Mouse (Mus musculus) lung, embryonic 16.5 days (tissue): Measurements from ENCODE around the gene Mical2. TPM values are rescaled to one million over a fixed set of nuclear protein-coding genes. Genes with fewer than 3 reads are reported as not detected.

Experiments
- ATAC-seq: fragments of 200-750 bp; cut with Nextera tagmentation; 2 replicates; pipeline ENCODE4 v1.8.0; 2017; ENCODE audit warnings: low read depth, mild to moderate bottlenecking, moderate library complexity
- H3K27ac ChIP-seq: fragments of 300-500 bp; sonication (generic); 2 replicates; pipeline ENCODE4 v1.5.1; 2014; ENCODE audit warnings: mild to moderate bottlenecking, control low read depth, low read length
- H3K27me3 ChIP-seq: fragments of 300-500 bp; sonication (generic); 2 replicates; pipeline ENCODE4 v1.6.1; 2014; ENCODE audit warnings: low read depth, low read length, mixed read lengths; ENCODE audit not compliant: control insufficient read depth, insufficient read depth
- H3K36me3 ChIP-seq: fragments of 300-500 bp; sonication (generic); 2 replicates; pipeline ENCODE4 v1.6.1; 2014; ENCODE audit warnings: low read length; ENCODE audit not compliant: control insufficient read depth, insufficient read depth
- H3K4me1 ChIP-seq: fragments of 300-500 bp; sonication (generic); replicated peaks from 2 replicates; pipeline ENCODE4 v1.6.1; 2014; ENCODE audit warnings: low read length, mixed read lengths; ENCODE audit not compliant: control insufficient read depth, insufficient read depth
- H3K4me2 ChIP-seq: fragments of 300-500 bp; sonication (generic); 2 replicates; pipeline ENCODE4 v1.6.1; 2014; ENCODE audit warnings: low read depth, low read length, control low read depth
- H3K4me3 ChIP-seq: fragments of 300-500 bp; sonication (generic); 2 replicates; pipeline ENCODE4 v1.5.1; 2014; ENCODE audit warnings: mild to moderate bottlenecking, low read length, control low read depth
- H3K9ac ChIP-seq: fragments of 300-500 bp; sonication (generic); 2 replicates; pipeline ENCODE4 v1.6.1; 2014; ENCODE audit warnings: low read length, control low read depth
- H3K9me3 ChIP-seq: fragments of 300-500 bp; sonication (generic); 2 replicates; pipeline ENCODE4 v1.6.1; 2016; ENCODE audit warnings: low read length; ENCODE audit not compliant: control insufficient read depth
- WGBS: fragments of 180-500 bp; shearing (Covaris S2); extraction: QIAGEN DNeasy Blood & Tissue Kit; methylation state at CpG from one replicate; pipeline ENCODE4 v1.1.7; 2014; 5-methylcytosine and 5-hydroxymethylcytosine counted together
- polyA plus RNA-seq: library from polyadenylated mRNA; unstranded; fragments of >200 nt; fragmentation: Nextera tagmentation; extraction: Ambion mirVana; gene quantifications from 2 replicates; pipeline ENCODE4 v1.2.1, GENCODE M21; 2015

The Mical2 gene
- polyA plus RNA-seq, 1 experiment from 2014 or later, result 27.3 TPM

DNA sequence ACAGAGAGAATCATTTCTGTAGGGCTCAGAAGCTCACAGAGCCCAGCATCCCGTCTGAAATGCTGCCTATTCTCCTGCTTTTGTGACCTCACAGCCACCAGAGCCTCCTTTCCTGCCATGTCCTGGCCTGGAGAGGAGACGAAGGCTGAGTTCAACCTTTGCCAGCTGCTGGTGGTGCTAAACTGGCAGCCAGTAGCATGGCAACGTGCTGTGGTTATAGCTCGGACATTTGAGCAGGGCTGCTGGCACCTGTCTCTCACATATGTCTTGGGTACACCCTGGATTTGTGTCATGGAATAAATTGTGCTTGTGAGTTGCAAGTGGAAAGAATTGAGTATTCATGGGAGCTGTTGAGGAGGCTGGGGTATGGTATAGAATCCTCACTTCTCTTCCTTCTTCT, 9.8 kb downstream of the Mical2 start:
- H3K4me1 ChIP-seq, result peaks cover 25% of the 10 kb centered on the region
- H3K4me3 ChIP-seq, result no peak overlapping the region
- H3K27me3 ChIP-seq, result no peaks in the 10 kb centered on the region
- ATAC-seq, result no peak
- 76% methylated on average over 4 of the region's 4 CpGs for WGBS
- no peak overlapping the region for H3K4me2 ChIP-seq
- no peaks in the 10 kb centered on the region; the same call in 1 of the 2 replicates for H3K36me3 ChIP-seq
- H3K9me3 ChIP-seq, result no peaks in the 10 kb centered on the region
- H3K27ac ChIP-seq, result no peak overlapping the region
- H3K9ac ChIP-seq, result no peak overlapping the region

DNA sequence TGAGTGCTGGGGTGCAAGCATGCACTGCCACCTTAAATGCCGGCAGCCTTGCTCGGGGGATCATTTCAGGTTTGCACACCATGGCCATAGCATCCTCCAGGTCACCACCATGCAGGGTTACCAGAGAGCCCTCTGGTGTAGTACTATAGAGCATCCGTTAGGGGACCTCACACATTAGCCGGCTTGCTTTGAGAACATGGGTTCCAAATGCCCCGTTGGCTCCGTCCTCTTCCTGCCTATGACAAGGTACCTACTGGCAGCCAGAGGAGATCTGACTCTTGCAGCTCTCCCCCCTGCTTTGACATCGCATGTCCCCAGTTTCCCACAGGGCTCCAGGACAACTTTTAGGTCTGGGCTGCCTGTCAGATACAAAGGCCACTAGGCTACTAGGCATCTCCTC, 11.6 kb downstream of the Mical2 start:
- 0 out of 2 replicates have a peak overlapping the region, but pooled peaks have one; percentile 26 for H3K27ac ChIP-seq
- no peak for ATAC-seq
- no peak overlapping the region for H3K4me3 ChIP-seq
- 91% methylated on average over 7 of the region's 7 CpGs for WGBS
- H3K4me2 ChIP-seq, result no peak overlapping the region
- H3K4me1 ChIP-seq, result peaks cover 31% of the 10 kb centered on the region
- H3K36me3 ChIP-seq, result no peaks in the 10 kb centered on the region; the same call in 1 of the 2 replicates
- no peak overlapping the region for H3K9ac ChIP-seq
- H3K9me3 ChIP-seq, result no peaks in the 10 kb centered on the region
- H3K27me3 ChIP-seq, result no peaks in the 10 kb centered on the region

GRCm38 (mm10) chr7:112237868-112238267, 12.2 kb downstream of the Mical2 start:
- Histone ChIP-seq H3K9ac (no peak overlapping the region), H3K4me2 (no peak overlapping the region), H3K4me1 (peaks cover 30% of the 10 kb centered on the region), H3K36me3 (no peaks in the 10 kb centered on the region; the same call in 1 of the 2 replicates), H3K9me3 (no peaks in the 10 kb centered on the region), H3K27me3 (no peaks in the 10 kb centered on the region), H3K4me3 (no peak overlapping the region), H3K27ac (peak overlapping the region; percentile 26; the same call in 1 of the 2 replicates)
- peak; percentile 24 for ATAC-seq
- 33% methylated on average over 3 of the region's 3 CpGs for WGBS

DNA sequence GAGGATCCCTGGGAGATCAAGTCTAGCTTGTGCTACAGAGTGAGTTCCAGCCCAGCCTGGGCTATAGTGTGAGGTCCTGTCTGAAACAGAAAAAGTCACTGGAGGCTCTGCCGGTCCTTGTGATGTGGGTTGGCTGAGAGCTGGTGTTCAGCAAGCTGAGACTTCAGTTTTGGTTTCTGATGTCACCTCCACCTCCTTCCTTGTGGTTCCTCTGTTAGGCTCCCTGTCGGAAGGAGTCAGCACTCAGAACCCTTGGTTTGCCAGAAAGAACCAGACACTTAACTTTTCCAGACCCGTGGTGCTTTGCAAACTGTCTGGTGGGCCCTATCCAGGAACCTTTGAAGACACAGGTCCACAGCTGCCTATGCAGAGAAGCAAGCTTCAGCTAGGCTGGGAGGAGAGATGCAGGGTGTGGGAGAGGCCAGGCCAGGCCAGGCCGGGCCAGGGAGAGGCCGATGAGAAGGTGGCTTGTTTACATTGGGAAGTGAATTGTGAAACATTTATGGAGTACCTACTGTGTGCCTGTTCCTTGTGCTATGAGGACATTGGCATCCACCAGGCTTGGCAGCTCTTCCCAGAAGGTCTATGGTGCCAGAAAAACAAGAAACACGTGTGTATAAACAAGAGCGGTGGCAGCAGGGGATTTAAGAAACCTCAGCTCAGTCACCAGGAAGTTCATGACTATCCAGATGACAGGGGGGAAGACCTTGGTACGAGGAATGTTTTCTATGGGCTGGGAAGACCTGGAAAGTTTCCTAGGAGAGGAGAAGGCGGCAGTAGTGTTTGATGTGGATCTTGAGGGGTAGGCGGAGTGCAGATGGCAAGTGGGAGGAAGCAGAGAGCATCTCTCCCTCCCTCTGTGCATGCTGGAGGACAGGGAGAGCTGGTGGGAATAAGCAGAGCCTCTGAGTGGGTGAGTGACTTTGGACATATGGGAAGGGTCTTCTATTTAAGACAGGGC, 13.4 kb downstream of the Mical2 start:
- H3K27me3 ChIP-seq, result no peaks in the 10 kb centered on the region
- H3K4me1 ChIP-seq, result peaks cover 27% of the 10 kb centered on the region
- H3K9ac ChIP-seq, result peak overlapping the region; percentile 37; the same call in 1 of the 2 replicates
- WGBS, result 35% methylated on average over 10 of the region's 10 CpGs
- H3K4me3 ChIP-seq, result no peak overlapping the region
- H3K9me3 ChIP-seq, result no peaks in the 10 kb centered on the region
- H3K27ac ChIP-seq, result peak overlapping the region; percentile 60
- H3K4me2 ChIP-seq, result no peak overlapping the region
- peak; percentile 53 for ATAC-seq
- no peaks in the 10 kb centered on the region; the same call in 1 of the 2 replicates for H3K36me3 ChIP-seq

DNA sequence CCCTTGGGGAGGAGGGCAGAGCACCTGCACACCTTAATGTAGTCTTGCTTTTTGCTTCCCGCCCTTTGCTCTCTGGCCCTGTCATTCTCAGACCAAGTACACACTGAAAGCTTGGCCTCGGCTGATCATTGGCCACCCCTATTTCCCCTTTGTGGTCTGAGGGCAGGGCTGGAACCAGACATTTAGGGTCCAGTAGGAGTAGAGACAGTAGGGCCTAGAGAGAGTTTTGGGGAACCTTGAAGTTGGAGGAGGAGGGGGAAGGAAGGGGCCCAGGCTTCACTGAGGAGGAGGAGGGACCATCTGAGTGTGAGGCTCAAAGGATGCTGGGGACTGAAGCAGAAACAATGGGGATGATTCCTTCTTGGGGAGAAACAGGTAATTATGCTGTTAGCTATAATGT, 15.1 kb downstream of the Mical2 start:
- WGBS, result 73% methylated on average over 2 of the region's 2 CpGs
- H3K36me3 ChIP-seq, result no peaks in the 10 kb centered on the region
- peaks cover 41% of the 10 kb centered on the region for H3K4me1 ChIP-seq
- no peak overlapping the region for H3K4me2 ChIP-seq
- H3K4me3 ChIP-seq, result no peak overlapping the region
- H3K9me3 ChIP-seq, result no peaks in the 10 kb centered on the region
- peak overlapping the region; percentile 28 for H3K27ac ChIP-seq
- no peaks in the 10 kb centered on the region for H3K27me3 ChIP-seq
- ATAC-seq, result no peak
- no peak overlapping the region for H3K9ac ChIP-seq

DNA sequence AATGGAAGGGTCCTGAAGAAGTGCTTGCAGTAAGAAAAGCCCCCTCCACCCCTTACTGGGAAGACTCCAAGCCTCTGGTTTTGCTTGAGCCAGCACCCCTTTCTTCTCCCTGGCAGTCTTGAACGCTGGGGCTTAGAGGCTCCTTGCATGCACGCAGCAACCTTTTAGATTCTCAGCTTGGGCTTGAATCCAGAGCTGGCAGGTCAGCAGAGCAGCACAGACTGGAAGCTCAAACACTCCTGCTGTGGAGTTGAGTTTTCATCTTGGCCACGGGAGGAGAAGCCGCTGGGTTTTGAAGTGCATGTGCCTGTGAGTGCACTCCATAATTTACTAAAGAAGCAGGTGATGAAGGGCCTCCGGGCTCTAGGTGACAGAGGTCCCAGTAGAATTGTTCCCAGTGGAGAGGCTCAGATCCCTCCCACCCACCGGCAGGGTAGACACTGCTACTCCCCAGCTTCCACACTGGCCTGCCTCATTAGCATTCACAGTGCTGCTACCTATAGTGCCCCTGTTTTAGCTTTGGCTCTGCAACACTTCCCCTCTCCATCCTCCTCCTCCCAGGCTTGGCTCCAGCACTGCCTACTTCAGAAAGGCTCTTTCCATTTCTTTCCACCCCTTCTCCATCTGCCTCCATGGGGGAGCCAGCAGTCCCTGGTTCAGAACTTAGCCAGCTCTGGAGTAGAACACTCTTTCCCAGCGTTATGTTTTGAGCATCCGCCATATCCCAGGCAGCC, 15.7 kb downstream of the Mical2 start:
- 50% methylated on average over 8 of the region's 8 CpGs for WGBS
- H3K27ac ChIP-seq, result peak overlapping the region; percentile 28
- no peaks in the 10 kb centered on the region for H3K36me3 ChIP-seq
- peaks cover 46% of the 10 kb centered on the region for H3K4me1 ChIP-seq
- no peak overlapping the region for H3K4me3 ChIP-seq
- no peaks in the 10 kb centered on the region for H3K27me3 ChIP-seq
- no peak overlapping the region for H3K9ac ChIP-seq
- H3K4me2 ChIP-seq, result no peak overlapping the region
- no peaks in the 10 kb centered on the region for H3K9me3 ChIP-seq
- ATAC-seq, result peak; percentile 22; the same call in 1 of the 2 replicates

DNA sequence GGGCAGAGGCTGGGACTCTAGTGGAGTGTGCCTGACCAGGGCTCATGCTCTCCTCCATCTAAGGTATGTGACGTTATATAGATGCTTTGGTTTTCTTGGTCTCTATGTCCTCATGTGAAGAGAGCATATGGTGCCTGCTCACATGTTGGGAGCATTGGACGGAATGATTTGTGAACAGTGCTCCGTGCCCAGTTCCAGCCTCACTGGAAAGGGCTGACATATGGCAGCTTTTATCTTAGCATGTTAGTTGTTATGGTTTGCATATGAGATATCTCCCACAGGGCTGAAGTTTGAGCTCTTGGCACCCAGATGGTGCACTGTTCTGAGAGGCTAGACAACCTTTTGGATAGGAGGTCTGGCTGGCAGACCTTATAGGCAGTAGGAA, 16.3 kb downstream of the Mical2 start:
- H3K36me3 ChIP-seq, result no peaks in the 10 kb centered on the region
- no peak overlapping the region for H3K4me2 ChIP-seq
- H3K9me3 ChIP-seq, result no peaks in the 10 kb centered on the region
- no peaks in the 10 kb centered on the region for H3K27me3 ChIP-seq
- no peak overlapping the region for H3K27ac ChIP-seq
- ATAC-seq, result no peak
- H3K4me1 ChIP-seq, result peaks cover 47% of the 10 kb centered on the region
- H3K9ac ChIP-seq, result no peak overlapping the region
- H3K4me3 ChIP-seq, result no peak overlapping the region
- 91% methylated on average over 3 of the region's 3 CpGs for WGBS

DNA sequence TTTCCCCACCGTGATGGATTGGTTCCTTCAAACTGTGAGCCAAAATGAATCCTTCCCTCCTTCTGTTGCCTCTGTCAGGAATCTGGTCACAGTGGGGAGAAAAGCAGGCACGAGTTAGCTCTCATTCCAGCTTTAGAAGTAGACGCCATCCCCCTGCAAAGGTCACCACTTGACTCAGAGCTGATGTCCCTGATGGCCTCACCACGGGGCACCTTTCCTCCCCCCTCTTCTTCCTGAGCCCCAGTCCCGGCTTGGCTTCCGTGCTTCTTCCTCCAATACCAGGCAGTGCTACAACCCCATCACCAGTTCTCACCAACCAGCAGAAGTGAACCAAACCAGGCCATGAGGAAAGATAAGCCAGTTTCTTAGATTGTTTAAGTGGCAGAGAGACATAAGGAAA, 16.9 kb downstream of the Mical2 start:
- Histone ChIP-seq H3K27ac (no peak overlapping the region), H3K4me1 (peaks cover 47% of the 10 kb centered on the region), H3K4me3 (no peak overlapping the region), H3K9me3 (no peaks in the 10 kb centered on the region), H3K4me2 (no peak overlapping the region), H3K27me3 (no peaks in the 10 kb centered on the region), H3K9ac (no peak overlapping the region), H3K36me3 (no peaks in the 10 kb centered on the region)
- ATAC-seq, result no peak
- 65% methylated on average over 6 of the region's 6 CpGs for WGBS

GRCm38 (mm10) chr7:112244071-112244470, 18.4 kb downstream of the Mical2 start:
- Histone ChIP-seq H3K4me2 (no peak overlapping the region), H3K27me3 (no peaks in the 10 kb centered on the region), H3K27ac (no peak overlapping the region), H3K4me3 (no peak overlapping the region), H3K9ac (no peak overlapping the region), H3K4me1 (peaks cover 41% of the 10 kb centered on the region), H3K9me3 (no peaks in the 10 kb centered on the region), H3K36me3 (no peaks in the 10 kb centered on the region)
- WGBS, result 49% methylated on average over 2 of the region's 2 CpGs
- ATAC-seq, result no peak
